Mouse (Mus musculus) forebrain, postnatal 0 days (tissue): ENCODE measurements around the gene Otc. TPM values are rescaled to one million over a fixed set of nuclear protein-coding genes. Genes with fewer than 3 reads are reported as not detected.

Experiments used
- ATAC-seq: fragments of 200-750 bp; cut with Nextera tagmentation; 2 replicates; pipeline ENCODE4 v1.8.0; 2017; ENCODE audit warnings: mild to moderate bottlenecking, moderate library complexity
- DNase-seq: peaks from one replicate; pipeline ENCODE4 v3.0.0-alpha.2; 2015
- H3K27ac ChIP-seq: fragments of 300-500 bp; sonication (generic); 2 replicates; pipeline ENCODE4 v1.5.1; 2014; ENCODE audit warnings: low read depth, mild to moderate bottlenecking, antibody characterized with exemption, low read length, moderate library complexity, mixed read lengths
- H3K27me3 ChIP-seq: fragments of 300-500 bp; sonication (generic); 2 replicates; pipeline ENCODE4 v1.6.1; 2014; ENCODE audit warnings: mild to moderate bottlenecking, low read length, mixed read lengths; ENCODE audit not compliant: insufficient read depth
- H3K36me3 ChIP-seq: fragments of 300-500 bp; sonication (generic); 2 replicates; pipeline ENCODE4 v1.6.1; 2014; ENCODE audit warnings: mild to moderate bottlenecking, moderate library complexity; ENCODE audit not compliant: insufficient read depth
- H3K4me1 ChIP-seq: fragments of 300-500 bp; sonication (generic); 2 replicates; pipeline ENCODE4 v1.6.1; 2014; ENCODE audit warnings: antibody characterized with exemption; ENCODE audit not compliant: insufficient read depth
- H3K4me2 ChIP-seq: fragments of 300-500 bp; sonication (generic); 2 replicates; pipeline ENCODE4 v1.6.1; 2014; ENCODE audit warnings: low read depth, mild to moderate bottlenecking, moderate library complexity
- H3K4me3 ChIP-seq: fragments of 300-500 bp; sonication (generic); 2 replicates; pipeline ENCODE4 v1.5.1; 2014; ENCODE audit warnings: low read depth, low read length, mixed read lengths
- H3K9ac ChIP-seq: fragments of 300-500 bp; sonication (generic); 2 replicates; pipeline ENCODE4 v1.6.1; 2014; ENCODE audit warnings: mild to moderate bottlenecking
- H3K9me3 ChIP-seq: fragments of 300-500 bp; sonication (generic); 2 replicates; pipeline ENCODE4 v1.6.1; 2016; ENCODE audit warnings: low read length
- CTCF ChIP-seq: sonication (generic); IDR thresholded peaks from 2 replicates; pipeline ENCODE4 v1.5.1; 2016; ENCODE audit warnings: antibody characterized with exemption, control low read depth, low read depth
- WGBS: fragments of 180-500 bp; shearing (Covaris S2); extraction: QIAGEN DNeasy Blood & Tissue Kit; methylation state at CpG from one replicate; pipeline ENCODE4 v1.1.7; 2014; 5-methylcytosine and 5-hydroxymethylcytosine counted together
- polyA plus RNA-seq: library from polyadenylated mRNA; unstranded; fragments of >200 nt; fragmentation: Nextera tagmentation; extraction: Ambion mirVana; gene quantifications from 2 replicates; pipeline ENCODE4 v1.2.1, GENCODE M21; 2015
- total RNA-seq: library from RNA; depleted of rRNA; stranded (reverse); fragments of >200 nt; gene quantifications from 2 replicates; pipeline ENCODE4 v1.2.3, GENCODE M21; 2014

Otc gene
- total and polyA plus RNA-seq, 2 experiments from 2014 or later: not detected

DNA sequence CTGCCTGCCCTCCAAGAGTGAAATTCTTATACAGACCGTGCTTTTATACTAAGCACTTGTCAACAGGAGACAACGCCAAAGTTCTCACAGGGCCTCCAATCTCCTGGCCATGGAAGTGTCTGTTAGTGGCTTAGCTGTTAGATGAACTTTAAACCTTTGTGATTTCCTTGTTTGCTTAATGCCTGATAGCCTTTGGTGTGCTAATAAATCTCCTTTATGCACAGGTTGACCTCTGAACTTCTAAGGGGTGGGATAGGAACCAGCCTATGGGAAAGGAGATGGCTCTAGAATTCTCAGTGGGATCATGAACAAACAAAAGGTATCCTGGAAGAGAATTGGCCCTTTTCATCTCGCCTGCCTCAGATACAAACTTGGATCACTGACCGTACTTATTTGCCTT, 12.6 kb upstream of the Otc start:
- no peaks in the 10 kb centered on the region for H3K36me3 ChIP-seq
- no peak for ATAC-seq
- no peaks in the 10 kb centered on the region for H3K4me1 ChIP-seq
- H3K27ac ChIP-seq: no peak overlapping the region
- 54% methylated on average over 4 of the region's 4 CpGs for WGBS
- no peak for TF ChIP-seq CTCF
- no peak overlapping the region for H3K4me3 ChIP-seq
- H3K27me3 ChIP-seq: no peaks in the 10 kb centered on the region
- no peaks in the 10 kb centered on the region for H3K9me3 ChIP-seq
- no peak overlapping the region for H3K4me2 ChIP-seq
- no peak overlapping the region for H3K9ac ChIP-seq
- DNase-seq: no peak

DNA sequence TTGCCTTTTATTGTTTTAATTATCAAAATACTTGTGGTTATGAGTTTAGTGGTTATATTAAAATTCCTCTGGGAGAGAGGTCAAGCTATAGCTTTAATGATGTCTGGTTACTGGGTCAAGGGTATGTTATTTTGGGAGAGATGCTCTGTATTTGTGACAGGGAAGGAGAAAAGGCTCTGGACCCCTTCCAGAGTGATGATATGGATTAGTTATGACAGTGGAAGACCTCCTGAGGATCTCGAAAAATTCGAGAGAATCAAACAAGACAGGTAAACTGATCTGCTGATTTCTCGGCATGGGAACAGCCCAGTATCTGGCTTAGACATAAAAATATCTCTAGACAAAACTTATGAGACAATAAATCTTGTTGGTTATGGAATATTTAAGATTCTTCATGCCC, 8.2 kb upstream of the Otc start:
- Histone ChIP-seq H3K27me3 (no peaks in the 10 kb centered on the region), H3K4me3 (no peak overlapping the region), H3K9ac (no peak overlapping the region), H3K36me3 (no peaks in the 10 kb centered on the region), H3K27ac (no peak overlapping the region), H3K4me1 (no peaks in the 10 kb centered on the region), H3K9me3 (no peaks in the 10 kb centered on the region), H3K4me2 (no peak overlapping the region)
- 75% methylated on average over 3 of the region's 3 CpGs for WGBS
- TF ChIP-seq CTCF: no peak
- ATAC-seq (no peak), DNase-seq (no peak)

DNA sequence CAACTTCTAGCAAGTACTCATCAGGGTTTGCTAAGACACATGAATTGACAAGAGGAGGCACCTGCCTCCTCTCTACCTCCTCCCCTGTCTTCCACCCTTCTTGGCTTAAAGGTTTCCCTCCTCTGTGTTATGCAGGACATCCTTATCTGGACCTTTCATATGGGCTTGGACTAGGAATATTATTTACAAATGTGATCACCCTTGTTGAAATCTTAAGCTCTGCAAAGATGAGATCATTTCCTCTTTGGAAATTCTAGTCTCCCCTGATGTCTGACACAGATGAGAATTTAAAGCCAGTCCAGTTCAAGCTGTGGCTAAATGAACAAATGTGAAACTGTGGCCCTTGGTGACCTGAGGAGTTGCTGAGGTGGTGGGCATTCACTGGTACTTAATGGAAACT, 748 bp upstream of the Otc start:
- Histone ChIP-seq H3K27me3 (no peaks in the 10 kb centered on the region), H3K27ac (no peak overlapping the region), H3K9ac (no peak overlapping the region), H3K4me3 (no peak overlapping the region), H3K4me2 (no peak overlapping the region), H3K9me3 (no peaks in the 10 kb centered on the region), H3K36me3 (no peaks in the 10 kb centered on the region), H3K4me1 (no peaks in the 10 kb centered on the region)
- TF ChIP-seq CTCF: no peak
- ATAC-seq (no peak), DNase-seq (no peak)

DNA sequence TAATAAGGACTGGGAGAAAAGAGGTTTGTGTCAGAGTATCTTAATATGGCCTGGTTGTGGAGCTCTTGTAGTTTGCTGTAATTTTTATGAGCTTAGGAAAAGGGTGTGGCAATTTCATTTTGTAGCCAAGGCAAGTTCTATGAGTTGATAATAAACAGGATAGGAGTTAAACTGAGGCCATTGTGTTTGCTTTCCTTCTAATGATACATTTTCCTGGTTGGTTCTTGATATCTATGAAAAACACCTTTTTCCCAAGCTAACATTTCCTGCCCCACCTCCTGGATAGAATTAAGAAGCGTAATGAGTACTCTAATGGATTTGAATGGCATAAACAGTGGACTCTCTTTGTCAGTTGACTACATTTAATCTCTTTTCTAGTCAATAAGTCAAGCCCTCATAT, 5.7 kb downstream of the Otc start:
- Histone ChIP-seq H3K4me1 (no peaks in the 10 kb centered on the region), H3K27ac (no peak overlapping the region), H3K9me3 (no peaks in the 10 kb centered on the region), H3K9ac (no peak overlapping the region), H3K27me3 (no peaks in the 10 kb centered on the region), H3K4me3 (no peak overlapping the region), H3K36me3 (no peaks in the 10 kb centered on the region), H3K4me2 (no peak overlapping the region)
- TF ChIP-seq CTCF: no peak
- no peak for ATAC-seq
- WGBS: 84% methylated on average over 1 of the region's 1 CpGs
- DNase-seq: no peak

DNA sequence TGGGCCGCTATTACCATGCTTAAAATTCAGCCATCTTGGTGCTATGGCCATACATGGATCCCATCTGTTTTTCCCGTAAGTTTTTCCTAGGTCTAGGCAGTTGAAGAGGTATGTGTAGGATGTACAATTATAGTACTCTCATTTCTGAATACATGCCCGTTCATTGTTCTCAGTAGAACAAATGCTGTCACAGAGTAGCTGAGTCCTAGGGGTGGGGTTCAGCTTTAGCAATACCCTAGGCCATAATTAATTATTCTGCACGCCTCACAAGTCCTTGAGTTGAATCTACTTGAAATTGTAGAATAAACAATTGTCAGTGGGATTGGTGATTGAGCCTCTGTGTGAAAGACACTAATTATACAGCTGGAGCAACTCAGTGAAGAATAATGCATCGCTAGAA, 6.2 kb downstream of the Otc start:
- TF ChIP-seq CTCF: no peak
- WGBS: 52% methylated on average over 5 of the region's 5 CpGs
- no peaks in the 10 kb centered on the region for H3K27me3 ChIP-seq
- no peak overlapping the region for H3K4me3 ChIP-seq
- H3K9me3 ChIP-seq: no peaks in the 10 kb centered on the region
- H3K4me1 ChIP-seq: no peaks in the 10 kb centered on the region
- no peaks in the 10 kb centered on the region for H3K36me3 ChIP-seq
- H3K4me2 ChIP-seq: no peak overlapping the region
- no peak overlapping the region for H3K27ac ChIP-seq
- no peak for ATAC-seq
- no peak overlapping the region for H3K9ac ChIP-seq
- no peak for DNase-seq

DNA sequence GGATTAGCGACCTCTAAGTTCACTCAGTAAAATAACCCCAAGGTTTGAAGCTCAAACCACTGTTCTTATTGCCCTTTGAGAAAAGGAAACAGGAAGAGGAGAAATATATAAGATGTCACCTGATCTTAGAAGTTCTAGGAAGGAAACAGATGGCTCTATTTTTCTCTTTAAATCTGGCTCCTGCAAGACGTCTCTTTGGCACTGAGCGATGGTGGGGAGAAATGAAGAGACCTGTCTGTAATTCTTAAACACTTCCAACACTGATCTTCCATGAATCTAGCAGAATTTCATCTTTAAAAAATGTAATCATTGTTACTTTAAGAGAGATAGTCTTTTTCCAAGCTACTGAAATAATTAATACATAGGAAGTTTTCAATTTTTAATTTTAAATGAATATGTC, 16.2 kb downstream of the Otc start:
- Histone ChIP-seq H3K27ac (no peak overlapping the region), H3K4me1 (no peaks in the 10 kb centered on the region), H3K9ac (no peak overlapping the region), H3K27me3 (no peaks in the 10 kb centered on the region), H3K4me3 (no peak overlapping the region), H3K36me3 (no peaks in the 10 kb centered on the region), H3K4me2 (no peak overlapping the region), H3K9me3 (no peaks in the 10 kb centered on the region)
- ATAC-seq (no peak), DNase-seq (no peak)
- no peak for TF ChIP-seq CTCF
- 61% methylated on average over 3 of the region's 3 CpGs for WGBS

DNA sequence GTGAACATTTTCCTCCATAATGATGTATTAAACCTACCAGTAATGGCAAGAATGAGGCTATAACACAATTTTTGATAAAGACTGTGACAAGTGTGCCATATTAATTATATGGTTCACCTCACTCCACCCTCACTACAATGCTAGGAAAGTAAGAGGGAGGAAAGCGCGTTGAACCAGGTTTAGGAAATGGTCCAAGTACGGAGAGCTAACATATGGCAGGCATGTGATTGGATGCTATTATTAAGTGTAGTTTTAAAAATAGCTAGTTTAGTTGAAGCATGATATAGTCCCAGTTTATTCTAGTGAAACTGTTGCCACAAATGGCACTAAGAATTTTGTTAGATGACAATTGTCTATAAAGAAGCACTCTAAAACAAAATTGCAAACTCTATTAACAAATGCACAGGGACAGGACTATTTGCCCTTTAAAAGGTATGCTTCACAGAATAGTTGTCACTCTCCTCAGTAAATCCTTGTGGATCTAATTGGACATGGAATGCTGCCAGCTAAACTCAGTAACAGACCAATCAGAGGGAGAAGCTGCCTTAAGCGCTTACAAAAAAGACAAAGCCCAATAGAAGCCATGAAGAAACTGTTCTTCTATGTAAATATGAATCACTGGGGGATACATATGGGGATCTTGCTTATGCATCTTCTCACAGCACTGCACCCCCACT, 16.8 kb downstream of the Otc start:
- 49% methylated on average over 4 of the region's 4 CpGs for WGBS
- peak; percentile 58 for ATAC-seq
- no peak for TF ChIP-seq CTCF

More for the DNA sequence above, 16.8 kb downstream of the Otc start:
- no peaks in the 10 kb centered on the region for H3K9me3 ChIP-seq
- peak; percentile 50 for DNase-seq
- no peak overlapping the region for H3K27ac ChIP-seq
- no peak overlapping the region for H3K9ac ChIP-seq
- no peaks in the 10 kb centered on the region for H3K36me3 ChIP-seq
- H3K27me3 ChIP-seq: no peaks in the 10 kb centered on the region
- no peak overlapping the region for H3K4me3 ChIP-seq
- H3K4me1 ChIP-seq: no peaks in the 10 kb centered on the region
- no peak overlapping the region for H3K4me2 ChIP-seq
